Mouse (Mus musculus): ENCODE measurements at regions not wholly inside any gene's neighbourhood (a gene's known extent, or its start where the extent isn't known, plus 50 kb on each side); places are given as distances from the start of the nearest gene placed in this dataset.

DNA sequence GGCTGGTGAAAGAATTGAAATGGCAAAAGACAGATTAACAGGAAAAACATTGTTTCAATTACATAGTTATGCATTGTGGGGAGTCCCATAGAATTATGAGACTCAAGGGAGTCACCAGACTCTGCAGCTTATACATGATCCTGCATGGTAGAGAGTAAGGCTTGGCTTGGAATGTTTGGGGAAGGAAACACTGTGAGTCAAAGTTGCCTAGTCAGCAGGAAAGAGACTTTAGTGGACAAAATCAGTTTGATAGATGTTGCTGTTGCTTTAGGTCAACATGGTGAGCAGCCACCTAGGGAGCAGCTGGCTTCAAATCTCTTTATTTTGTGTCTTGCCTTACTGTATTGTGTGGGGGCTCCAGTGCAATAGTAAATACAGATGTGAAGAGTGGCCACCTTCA, 67.9 kb upstream of the Ezr start:
- TF ChIP-seq EP300 (IDR thresholded peaks at IDR 0.05; ENCODE audit: low read depth in 1 of 2, low read length in 2 of 2) (no peak), CTCF (IDR thresholded peaks at IDR 0.05 in 2 of 3, conservative IDR thresholded peaks at IDR 0.05 in 1 of 3; ENCODE audit: control insufficient read depth in 1 of 3, insufficient read depth in 1 of 3, low read depth in 2 of 3, low read length in 3 of 3, poor library complexity in 1 of 3, severe bottlenecking in 1 of 3) (no peak), MAX (IDR thresholded peaks at IDR 0.05; ENCODE audit: low read length) (no peak), CHD1 (IDR thresholded peaks at IDR 0.05; ENCODE audit: low read depth, low read length) (no peak), ELF1 (IDR thresholded peaks at IDR 0.05; ENCODE audit: low read depth, low read length) (no peak)
